In the genomic region with DNA sequence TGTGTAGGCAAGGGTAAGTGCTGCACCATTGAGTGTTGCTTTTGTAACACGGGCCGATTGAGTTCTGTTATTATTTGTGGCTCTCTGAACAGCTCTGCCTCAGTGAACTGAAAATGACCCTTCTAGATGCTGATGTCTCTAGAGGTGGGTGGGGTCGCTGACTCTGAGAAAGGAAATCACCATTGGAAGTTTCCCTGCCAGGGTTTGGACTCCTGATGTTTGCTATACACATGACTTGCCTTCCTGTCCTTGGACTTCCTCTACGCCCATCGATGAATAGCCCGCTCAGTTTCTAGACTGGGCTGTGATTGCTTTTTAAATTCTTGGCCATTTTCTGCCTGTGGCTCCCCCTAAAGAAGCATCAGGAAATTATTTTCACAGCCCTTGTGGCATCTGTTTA, we compare ENCODE assay signal across 11 mouse cellular contexts. TPM values are rescaled to one million over a fixed set of nuclear protein-coding genes. Genes with fewer than 3 reads are reported as not detected.
A peak's percentile ranks its signal among the peaks of the same experiment; 100 is the strongest.
DNase-seq lines count a peak whose midpoint lies in the region; ATAC-seq and TF ChIP-seq lines count a peak whose summit lies in the region.
"Had no signal": no experiment of that assay in that cellular context is flagged by ENCODE, and none has a peak within 500 bp of the region (broad histone marks: within the 10 kb centered on the region; RNA-seq: fewer than 3 reads in every experiment).

No protein-coding gene starts in this region.

- no peak overlapping the region for H3K4me2 ChIP-seq in heart, embryonic 15.5 days
- no peak overlapping the region for H3K4me2 ChIP-seq in liver, postnatal 0 days (ENCODE audit: low read depth, low read length)
- no peak overlapping the region for H3K4me2 ChIP-seq in forebrain, embryonic 15.5 days (replicated peaks)

- peak overlapping the region; percentile 52 for H3K27ac ChIP-seq in heart, embryonic 15.5 days
- peak overlapping the region; percentile 82 for H3K27ac ChIP-seq in liver, postnatal 0 days (ENCODE audit: low read depth)
- H3K27ac ChIP-seq in forebrain, embryonic 15.5 days (replicated peaks) = no peak overlapping the region

- WGBS in lung, adult 2 months = 35% methylated on average over 6 of the region's 6 CpGs
- 74% methylated on average over 6 of the region's 6 CpGs for WGBS in heart, embryonic 15.5 days
- 65% methylated on average over 6 of the region's 6 CpGs for WGBS in liver, postnatal 0 days (ENCODE audit: insufficient replicate concordance)
- 88% methylated on average over 6 of the region's 6 CpGs for WGBS in forebrain, embryonic 15.5 days

- no peaks in the 10 kb centered on the region for H3K9me3 ChIP-seq in heart, embryonic 15.5 days (replicated peaks)
- no peaks in the 10 kb centered on the region for H3K9me3 ChIP-seq in liver, postnatal 0 days (ENCODE audit: low read length)
- no peaks in the 10 kb centered on the region for H3K9me3 ChIP-seq in forebrain, embryonic 15.5 days

- no peak for ATAC-seq in heart, embryonic 15.5 days (replicated peaks; ENCODE audit: insufficient number of reproducible peaks, insufficient read depth, low FRiP score, low read depth)
- ATAC-seq in liver, postnatal 0 days = no peak
- ATAC-seq in forebrain, embryonic 15.5 days (replicated peaks) = no peak

- no peak for TF ChIP-seq CTCF in lung, adult 2 months (IDR thresholded peaks at IDR 0.05; ENCODE audit: insufficient read depth, low read length)
- TF ChIP-seq CTCF in liver, postnatal 0 days (IDR thresholded peaks at IDR 0.05; ENCODE audit: low read depth) = no peak

- no peak overlapping the region for H3K9ac ChIP-seq in heart, embryonic 15.5 days
- H3K9ac ChIP-seq in liver, postnatal 0 days (replicated peaks) = no peak overlapping the region
- no peak overlapping the region for H3K9ac ChIP-seq in forebrain, embryonic 15.5 days (replicated peaks)

- peak; percentile 63 to 79 for DNase-seq in lung, adult 18-20 months
- no peak for DNase-seq in lung, adult 2 months
- no peak for DNase-seq in liver, postnatal 0 days
- no peak for DNase-seq in urinary bladder, postnatal 14 days (ENCODE audit: low spot score)
- DNase-seq in adrenal gland, postnatal 25 days = no peak
- DNase-seq: thymus, postnatal 25 days had no signal

- H3K36me3 ChIP-seq in heart, embryonic 15.5 days = no peaks in the 10 kb centered on the region
- H3K36me3 ChIP-seq in liver, postnatal 0 days (replicated peaks; ENCODE audit: insufficient read depth, low read length) = no peaks in the 10 kb centered on the region
- no peaks in the 10 kb centered on the region for H3K36me3 ChIP-seq in forebrain, embryonic 15.5 days

- no peak for TF ChIP-seq EP300 in liver, postnatal 0 days (IDR thresholded peaks at IDR 0.05; ENCODE audit: low read depth)

- H3K27me3 ChIP-seq in heart, embryonic 15.5 days = no peaks in the 10 kb centered on the region
- H3K27me3 ChIP-seq in liver, postnatal 0 days (ENCODE audit: insufficient read depth, low read length) = no peaks in the 10 kb centered on the region
- no peaks in the 10 kb centered on the region for H3K27me3 ChIP-seq in forebrain, embryonic 15.5 days

- H3K4me1 ChIP-seq in lung, adult 2 months (ENCODE audit: control insufficient read depth, insufficient read depth, low read length) = peaks cover 41% of the 10 kb centered on the region
- 0 out of 2 replicates have a peak, but pooled peaks cover 4% of the 10 kb centered on the region for H3K4me1 ChIP-seq in heart, embryonic 15.5 days (replicated peaks)
- peaks cover 57% of the 10 kb centered on the region for H3K4me1 ChIP-seq in liver, postnatal 0 days (ENCODE audit: insufficient read depth)
- peaks cover 5% of the 10 kb centered on the region; the same call in 1 of the 2 replicates for H3K4me1 ChIP-seq in forebrain, embryonic 15.5 days

- TF ChIP-seq POLR2A in lung, adult 2 months (IDR thresholded peaks at IDR 0.05; ENCODE audit: borderline replicate concordance, extremely low read depth, low read depth, low read length) = no peak

- H3K4me3 ChIP-seq in lung, adult 2 months (replicated peaks; ENCODE audit: extremely low read depth, low read depth, low read length) = no peak overlapping the region
- H3K4me3 ChIP-seq in heart, embryonic 15.5 days = no peak overlapping the region
- no peak overlapping the region for H3K4me3 ChIP-seq in liver, postnatal 0 days (ENCODE audit: low read depth, low read length)
- H3K4me3 ChIP-seq in forebrain, embryonic 15.5 days = no peak overlapping the region
- H3K4me3 ChIP-seq: erythroblast, embryonic 14.5 days had no signal

RNA-seq across cellular contexts. Expression of gene Cxcl17, which starts 23.5 kb away (rescaled TPM):
- polyA plus RNA-seq in lung, adult 2 months (2012; rRNA removed) = 41.1 and 48.0 TPM in 2 replicates
- 0.28 and 0.51 TPM in 2 replicates for polyA plus RNA-seq in heart, embryonic 15.5 days (2015; fragmentation: Nextera tagmentation; extraction: Ambion mirVana)
- not detected in 2 replicates for polyA plus RNA-seq in liver, postnatal 0 days (2015; fragmentation: Nextera tagmentation; extraction: Ambion mirVana)
- 0.39 and 0.60 TPM in 2 replicates for polyA plus RNA-seq in forebrain, embryonic 15.5 days (2015; fragmentation: Nextera tagmentation; extraction: Ambion mirVana)
- total RNA-seq in adrenal gland, postnatal 25 days (2021) = not detected in 2 replicates
- total RNA-seq: hematopoietic stem cell, adult 5-6 weeks; left cerebral cortex, postnatal 25 days had no signal
- polyA plus RNA-seq: erythroblast, embryonic 14.5 days had no signal

RNA-seq across cellular contexts. Expression of gene Lipe, which starts 37.7 kb away (rescaled TPM):
- polyA plus RNA-seq in lung, adult 2 months (2012; rRNA removed) = 90.2 and 103 TPM in 2 replicates
- polyA plus RNA-seq in heart, embryonic 15.5 days (2015; fragmentation: Nextera tagmentation; extraction: Ambion mirVana) = 5.6 and 7.7 TPM in 2 replicates
- 5.2 and 5.5 TPM in 2 replicates for polyA plus RNA-seq in liver, postnatal 0 days (2015; fragmentation: Nextera tagmentation; extraction: Ambion mirVana)
- polyA plus RNA-seq in forebrain, embryonic 15.5 days (2015; fragmentation: Nextera tagmentation; extraction: Ambion mirVana) = 15.4 and 16.1 TPM in 2 replicates
- 295 and 303 TPM in 2 replicates for total RNA-seq in adrenal gland, postnatal 25 days (2021)

RNA-seq across cellular contexts. Expression of gene Ceacam1, which starts 41.2 kb away (rescaled TPM):
- 30.9 and 38.6 TPM in 2 replicates for polyA plus RNA-seq in lung, adult 2 months (2012; rRNA removed)
- 3.0 and 4.4 TPM in 2 replicates for polyA plus RNA-seq in heart, embryonic 15.5 days (2015; fragmentation: Nextera tagmentation; extraction: Ambion mirVana)
- polyA plus RNA-seq in liver, postnatal 0 days (2015; fragmentation: Nextera tagmentation; extraction: Ambion mirVana) = 24.3 and 27.3 TPM in 2 replicates
- 0.55 and 0.92 TPM in 2 replicates for polyA plus RNA-seq in forebrain, embryonic 15.5 days (2015; fragmentation: Nextera tagmentation; extraction: Ambion mirVana)
- total RNA-seq in adrenal gland, postnatal 25 days (2021) = 19.9 and 22.7 TPM in 2 replicates

Comparison
In these comparisons a context has a peak if more than half of its experiments do, and no peak if none do; other contexts are left out.
1. DNase-seq: peak in lung, adult 18-20 months (2 of 2); none in lung, adult 2 months (single experiment), liver, postnatal 0 days (single experiment), urinary bladder, postnatal 14 days (single experiment) and adrenal gland, postnatal 25 days (single experiment).
2. RNA of gene Cxcl17, which starts 23.5 kb away (polyA plus RNA-seq): 41.1 to 48.0 TPM in lung, adult 2 months; 0.39 to 0.60 TPM in forebrain, embryonic 15.5 days, 0.28 to 0.51 TPM in heart, embryonic 15.5 days and not detected in liver, postnatal 0 days; every median in the first group is over 10 times any median in the second.